Mouse (Mus musculus) intestine, embryonic 16.5 days (tissue): ENCODE data around the gene Ubap2l. TPM values are rescaled to one million over a fixed set of nuclear protein-coding genes. Genes with fewer than 3 reads are reported as not detected.

Experiments used
- ATAC-seq: fragments of 200-750 bp; cut with Nextera tagmentation; 2 replicates; pipeline ENCODE4 v1.8.0; 2017; ENCODE audit warnings: moderate TSS enrichment, moderate library complexity
- H3K27ac ChIP-seq: fragments of 300-500 bp; sonication (generic); 2 replicates; pipeline ENCODE4 v1.5.1; 2014; ENCODE audit warnings: mild to moderate bottlenecking, low read length
- H3K27me3 ChIP-seq: fragments of 300-500 bp; sonication (generic); replicated peaks from 2 replicates; pipeline ENCODE4 v1.6.1; 2014; ENCODE audit warnings: low read length, control low read depth, mixed read lengths; ENCODE audit not compliant: control insufficient read depth, insufficient read depth
- H3K36me3 ChIP-seq: fragments of 300-500 bp; sonication (generic); 2 replicates; pipeline ENCODE4 v1.6.1; 2014; ENCODE audit warnings: low read length, control low read depth; ENCODE audit not compliant: control insufficient read depth, insufficient read depth
- H3K4me1 ChIP-seq: fragments of 300-500 bp; sonication (generic); 2 replicates; pipeline ENCODE4 v1.6.1; 2014; ENCODE audit warnings: low read length, control low read depth, mixed read lengths; ENCODE audit not compliant: control insufficient read depth, insufficient read depth
- H3K4me2 ChIP-seq: fragments of 300-500 bp; sonication (generic); 2 replicates; pipeline ENCODE4 v1.6.1; 2014; ENCODE audit warnings: low read depth, low read length, control low read depth
- H3K4me3 ChIP-seq: fragments of 300-500 bp; sonication (generic); 2 replicates; pipeline ENCODE4 v1.5.1; 2014; ENCODE audit warnings: mild to moderate bottlenecking, low read length
- H3K9ac ChIP-seq: fragments of 300-500 bp; sonication (generic); 2 replicates; pipeline ENCODE4 v1.6.1; 2014; ENCODE audit warnings: low read depth, low read length
- H3K9me3 ChIP-seq: fragments of 300-500 bp; sonication (generic); 2 replicates; pipeline ENCODE4 v1.6.1; 2016; ENCODE audit warnings: low read length, control low read depth; ENCODE audit not compliant: control insufficient read depth
- WGBS: fragments of 180-500 bp; shearing (Covaris S2); extraction: QIAGEN DNeasy Blood & Tissue Kit; methylation state at CpG from one replicate; pipeline ENCODE4 v1.1.7; 2014; 5-methylcytosine and 5-hydroxymethylcytosine counted together
- polyA plus RNA-seq: library from polyadenylated mRNA; unstranded; fragments of >200 nt; fragmentation: Nextera tagmentation; extraction: Ambion mirVana; gene quantifications from 2 replicates; pipeline ENCODE4 v1.2.1, GENCODE M21; 2015

Ubap2l gene
- polyA plus RNA-seq, 1 experiment from 2014 or later, result 146 TPM

GRCm38 (mm10) chr3:89997791-89998495, 54.5 kb downstream of the Ubap2l start:
- WGBS, result 9% methylated on average over 21 of the region's 23 CpGs
- H3K4me3 ChIP-seq, result peak overlapping the region; percentile 74
- no peaks in the 10 kb centered on the region for H3K27me3 ChIP-seq
- peak; percentile 67 for ATAC-seq
- peaks cover 5% of the 10 kb centered on the region; the same call in 1 of the 2 replicates for H3K4me1 ChIP-seq
- H3K9me3 ChIP-seq, result no peaks in the 10 kb centered on the region
- H3K9ac ChIP-seq, result peak overlapping the region; percentile 84
- H3K27ac ChIP-seq, result peak overlapping the region; percentile 76
- H3K36me3 ChIP-seq, result 0 out of 2 replicates have a peak, but pooled peaks cover 2% of the 10 kb centered on the region
- peak overlapping the region; percentile 57 for H3K4me2 ChIP-seq

- Histone ChIP-seq H3K4me2 (no peak overlapping the region), H3K27ac (no peak overlapping the region), H3K27me3 (no peaks in the 10 kb centered on the region), H3K9ac (no peak overlapping the region), H3K4me3 (no peak overlapping the region), H3K9me3 (no peaks in the 10 kb centered on the region), H3K36me3 (no peaks in the 10 kb centered on the region), H3K4me1 (peaks cover 5% of the 10 kb centered on the region; the same call in 1 of the 2 replicates)
- WGBS, result 89% methylated on average over 5 of the region's 5 CpGs
- ATAC-seq, result no peak
Observed at GRCm38 (mm10) chr3:89994807-89995515, 57.5 kb downstream of the Ubap2l start.

GRCm38 (mm10) chr3:89987822-89988221, 64.6 kb downstream of the Ubap2l start:
- H3K27ac ChIP-seq, result no peak overlapping the region
- no peaks in the 10 kb centered on the region for H3K36me3 ChIP-seq
- no peak overlapping the region for H3K4me2 ChIP-seq
- H3K9me3 ChIP-seq, result no peaks in the 10 kb centered on the region
- no peaks in the 10 kb centered on the region for H3K27me3 ChIP-seq
- 88% methylated on average over 4 of the region's 4 CpGs for WGBS
- no peak overlapping the region for H3K9ac ChIP-seq
- ATAC-seq, result no peak
- H3K4me1 ChIP-seq, result no peaks in the 10 kb centered on the region
- H3K4me3 ChIP-seq, result no peak overlapping the region

GRCm38 (mm10) chr3:89987211-89987610, 65.2 kb downstream of the Ubap2l start:
- Histone ChIP-seq H3K9me3 (no peaks in the 10 kb centered on the region), H3K27me3 (no peaks in the 10 kb centered on the region), H3K4me2 (no peak overlapping the region), H3K4me1 (no peaks in the 10 kb centered on the region), H3K36me3 (no peaks in the 10 kb centered on the region), H3K9ac (no peak overlapping the region), H3K27ac (no peak overlapping the region), H3K4me3 (no peak overlapping the region)
- WGBS, result 69% methylated on average over 3 of the region's 3 CpGs
- ATAC-seq, result no peak

GRCm38 (mm10) chr3:89982426-89982825, 70.0 kb downstream of the Ubap2l start:
- Histone ChIP-seq H3K4me1 (no peaks in the 10 kb centered on the region), H3K27ac (no peak overlapping the region), H3K4me3 (no peak overlapping the region), H3K9me3 (no peaks in the 10 kb centered on the region), H3K27me3 (no peaks in the 10 kb centered on the region), H3K4me2 (no peak overlapping the region), H3K36me3 (no peaks in the 10 kb centered on the region), H3K9ac (no peak overlapping the region)
- WGBS, result 74% methylated on average over 5 of the region's 5 CpGs
- no peak for ATAC-seq

- Histone ChIP-seq H3K9ac (no peak overlapping the region), H3K27me3 (no peaks in the 10 kb centered on the region), H3K4me3 (no peak overlapping the region), H3K4me1 (no peaks in the 10 kb centered on the region), H3K27ac (no peak overlapping the region), H3K4me2 (no peak overlapping the region), H3K9me3 (no peaks in the 10 kb centered on the region), H3K36me3 (no peaks in the 10 kb centered on the region)
- no peak for ATAC-seq
Observed at GRCm38 (mm10) chr3:89976859-89977258, 75.6 kb downstream of the Ubap2l start.

GRCm38 (mm10) chr3:89968509-89968908, 83.9 kb downstream of the Ubap2l start:
- Histone ChIP-seq H3K9me3 (no peaks in the 10 kb centered on the region), H3K36me3 (no peaks in the 10 kb centered on the region), H3K9ac (no peak overlapping the region), H3K4me2 (no peak overlapping the region), H3K4me1 (0 out of 2 replicates have a peak, but pooled peaks cover 4% of the 10 kb centered on the region), H3K27me3 (no peaks in the 10 kb centered on the region), H3K4me3 (no peak overlapping the region), H3K27ac (no peak overlapping the region)
- WGBS, result 63% methylated on average over 7 of the region's 7 CpGs
- no peak for ATAC-seq

GRCm38 (mm10) chr3:89966946-89967345, 85.5 kb downstream of the Ubap2l start:
- 66% methylated on average over 4 of the region's 4 CpGs for WGBS
- no peak overlapping the region for H3K9ac ChIP-seq
- no peak overlapping the region for H3K4me3 ChIP-seq
- H3K36me3 ChIP-seq, result no peaks in the 10 kb centered on the region
- no peaks in the 10 kb centered on the region for H3K27me3 ChIP-seq
- no peak overlapping the region for H3K27ac ChIP-seq
- no peak for ATAC-seq
- H3K9me3 ChIP-seq, result no peaks in the 10 kb centered on the region
- H3K4me2 ChIP-seq, result no peak overlapping the region
- peaks cover 7% of the 10 kb centered on the region for H3K4me1 ChIP-seq

GRCm38 (mm10) chr3:89965972-89966371, 86.5 kb downstream of the Ubap2l start:
- no peak overlapping the region for H3K27ac ChIP-seq
- no peaks in the 10 kb centered on the region for H3K9me3 ChIP-seq
- H3K9ac ChIP-seq, result no peak overlapping the region
- no peak overlapping the region for H3K4me3 ChIP-seq
- H3K27me3 ChIP-seq, result no peaks in the 10 kb centered on the region
- peaks cover 16% of the 10 kb centered on the region for H3K4me1 ChIP-seq
- WGBS, result 95% methylated on average over 5 of the region's 5 CpGs
- no peak overlapping the region for H3K4me2 ChIP-seq
- no peak for ATAC-seq
- H3K36me3 ChIP-seq, result no peaks in the 10 kb centered on the region
